Mouse (Mus musculus) kidney, postnatal 10 days (tissue): ENCODE measurements around the gene Asrgl1.

ENCODE experiments used
- DNase-seq: peaks from one replicate; pipeline ENCODE4 v3.0.0; 2021; ENCODE audit warnings: mixed read lengths

Gene Asrgl1

GRCm38 (mm10) chr19:9069687-9070307 lies 65.6 kb downstream of the Asrgl1 start:
- peak; percentile 76 for DNase-seq

GRCm38 (mm10) chr19:9067292-9067691 lies 68.1 kb downstream of the Asrgl1 start:
- DNase-seq, result no peak

DNA sequence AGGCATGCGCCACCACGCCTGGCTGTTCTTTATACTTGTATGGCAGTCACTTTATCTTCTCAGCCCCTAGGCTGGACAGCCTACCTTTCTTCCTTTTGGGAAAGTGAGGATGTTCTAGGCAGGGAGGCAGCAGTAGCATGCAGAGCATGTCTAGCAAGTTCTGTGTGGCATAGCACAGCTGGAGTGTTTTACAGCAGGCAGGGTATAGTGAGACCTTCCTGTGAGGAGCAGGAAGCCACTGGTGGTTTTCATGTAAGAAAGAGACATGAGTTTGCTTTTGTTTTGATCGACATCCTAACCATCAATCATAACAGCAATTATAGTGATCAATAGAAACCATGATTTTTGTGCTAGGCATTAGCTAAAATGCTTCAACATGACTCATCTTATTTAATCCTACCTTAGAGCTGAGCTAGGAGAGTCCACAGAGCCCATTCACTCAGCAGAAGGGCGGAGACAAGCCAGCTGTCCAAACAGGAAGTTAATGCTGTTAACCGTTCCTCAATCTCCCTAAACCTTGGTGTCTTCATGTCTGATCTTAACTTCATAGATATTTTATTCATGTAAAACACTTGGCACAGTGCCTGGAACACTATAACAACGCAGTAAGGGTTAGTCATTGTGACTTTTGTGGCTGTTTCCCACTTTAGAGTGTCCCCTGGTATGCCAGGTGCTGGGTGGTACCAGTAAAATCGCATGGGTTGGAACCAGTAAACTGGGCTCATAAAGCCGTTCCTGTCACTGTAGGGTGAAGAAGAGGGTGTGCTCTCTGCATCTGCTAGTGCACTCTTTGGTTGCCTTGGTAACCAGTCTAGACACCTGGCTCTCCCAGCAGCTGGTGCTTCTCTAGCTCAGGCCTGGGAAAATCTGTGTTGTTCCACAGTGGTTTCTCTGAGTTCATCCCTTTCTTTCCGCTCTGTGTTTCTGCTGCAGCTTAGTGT lies 69.5 kb downstream of the Asrgl1 start:
- DNase-seq, result peak; percentile 38

DNA sequence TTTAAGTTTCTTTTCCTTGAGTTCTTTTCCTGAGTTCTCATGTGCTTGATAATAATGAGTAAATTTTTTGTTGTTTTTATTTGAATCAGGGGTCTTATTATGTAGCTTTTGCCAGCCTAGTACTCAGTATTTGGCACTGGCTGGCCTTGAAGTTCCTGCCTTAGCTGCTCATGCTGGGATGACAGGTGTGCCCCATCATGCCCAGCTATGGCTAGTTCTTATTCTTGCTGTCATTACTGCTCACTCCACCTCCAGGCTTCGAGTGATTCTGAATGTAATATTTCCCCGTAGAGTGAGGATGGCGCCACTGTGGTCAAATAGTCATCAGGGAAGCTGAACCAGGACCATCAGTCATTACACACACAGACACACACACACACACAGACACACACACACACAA lies 71.6 kb downstream of the Asrgl1 start:
- DNase-seq, result no peak

DNA sequence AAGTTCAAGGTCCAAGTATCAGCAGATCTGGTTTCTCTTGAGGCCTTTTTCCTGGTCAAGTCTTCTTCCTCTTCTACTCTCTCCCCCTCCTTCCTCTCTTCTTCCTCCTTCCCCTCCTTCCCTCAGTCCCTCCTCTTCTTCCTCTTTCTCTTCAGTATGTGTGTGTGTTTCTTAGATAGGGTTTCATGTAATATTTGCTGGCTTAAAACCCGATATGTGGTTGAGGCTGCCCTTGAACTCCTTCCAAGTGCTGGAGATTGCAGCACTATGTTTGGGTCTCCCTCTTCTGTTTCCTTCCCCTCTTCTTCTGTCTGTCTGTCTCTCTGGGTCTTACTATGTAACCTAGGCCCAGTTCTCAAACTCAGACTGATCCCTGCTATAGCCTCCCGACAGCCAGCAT lies 72.6 kb downstream of the Asrgl1 start:
- DNase-seq, result no peak

DNA sequence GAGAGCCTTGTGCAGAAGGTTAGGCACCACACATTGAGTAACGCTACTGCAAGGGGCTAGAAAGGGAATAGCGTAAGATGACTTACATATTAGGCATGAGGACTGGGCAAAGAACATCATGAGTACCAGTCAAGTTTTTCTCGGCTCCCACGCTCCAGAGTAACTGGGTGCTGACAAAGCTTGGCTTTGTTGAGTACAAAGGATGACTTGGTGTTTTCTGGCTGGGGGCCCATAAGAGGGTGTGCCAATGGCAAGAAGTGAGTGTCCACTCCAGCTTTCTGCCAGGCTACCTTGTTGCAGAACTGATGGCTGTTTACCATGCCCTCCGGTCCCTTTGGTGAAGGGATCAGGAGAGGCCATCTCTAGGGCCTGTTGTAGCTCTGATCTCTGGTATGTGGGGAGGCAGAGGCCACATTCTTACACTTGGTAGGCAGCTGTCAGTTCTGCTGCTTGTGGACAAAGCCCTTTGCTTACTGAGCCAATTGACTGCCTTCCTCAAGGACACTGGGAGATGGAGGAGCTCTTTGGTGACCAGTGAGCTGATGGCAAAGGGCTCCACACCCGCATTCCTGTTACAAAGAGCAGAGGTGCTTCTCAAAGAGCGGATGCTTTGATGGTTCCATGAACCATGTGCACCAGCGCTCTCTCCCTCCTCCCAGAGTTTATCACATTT lies 74.1 kb downstream of the Asrgl1 start:
- peak; percentile 16 for DNase-seq

GRCm38 (mm10) chr19:9060103-9060502 lies 75.3 kb downstream of the Asrgl1 start:
- no peak for DNase-seq
